Mouse (Mus musculus): ENCODE measurements around the gene Emc6. TPM values are rescaled to one million over a fixed set of nuclear protein-coding genes. Genes with fewer than 3 reads are reported as not detected.

Emc6 gene
- polyA plus RNA-seq, 1 experiment from 2014 or later, result 111 TPM

DNA sequence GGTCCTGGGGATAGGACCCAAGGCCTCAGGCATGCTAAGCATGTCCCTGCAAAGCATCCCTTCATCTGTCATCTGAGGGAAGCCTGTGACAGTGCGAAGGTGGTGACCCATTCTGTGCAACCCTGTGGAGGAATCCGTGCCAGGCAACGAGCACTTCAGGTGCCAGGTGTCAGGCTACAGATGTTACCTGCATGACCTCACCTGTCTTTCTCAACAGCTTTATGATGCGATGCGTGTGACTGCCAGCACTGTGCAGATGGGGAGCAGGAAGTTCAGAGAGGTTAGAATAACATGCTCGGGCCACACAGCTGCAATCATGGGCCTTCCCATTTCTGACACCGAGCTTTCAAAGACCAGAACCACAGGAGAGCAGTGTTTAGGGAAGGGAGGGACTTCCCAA, 28.4 kb upstream of the Emc6 start:
- Histone ChIP-seq H3K9ac (ENCODE audit: low read length) (no peak overlapping the region), H3K36me3 (ENCODE audit: control insufficient read depth, insufficient read depth, low read length) (no peaks in the 10 kb centered on the region), H3K27ac (replicated peaks; ENCODE audit: low read depth, low read length) (no peak overlapping the region), H3K9me3 (ENCODE audit: control insufficient read depth, low read length) (no peaks in the 10 kb centered on the region), H3K4me2 (ENCODE audit: low read depth, severe bottlenecking) (no peak overlapping the region), H3K4me1 (ENCODE audit: control insufficient read depth, insufficient read depth, low read length) (no peaks in the 10 kb centered on the region), H3K27me3 (ENCODE audit: control insufficient read depth, insufficient read depth, low read length) (no peaks in the 10 kb centered on the region), H3K4me3 (ENCODE audit: low read depth, low read length) (no peak overlapping the region)
- WGBS, result 64% methylated on average over 7 of the region's 7 CpGs
- no peak for ATAC-seq (ENCODE audit: insufficient number of reproducible peaks, low FRiP score, low TSS enrichment, low read depth)
- DNase-seq (ENCODE audit: low spot score), result no peak

DNA sequence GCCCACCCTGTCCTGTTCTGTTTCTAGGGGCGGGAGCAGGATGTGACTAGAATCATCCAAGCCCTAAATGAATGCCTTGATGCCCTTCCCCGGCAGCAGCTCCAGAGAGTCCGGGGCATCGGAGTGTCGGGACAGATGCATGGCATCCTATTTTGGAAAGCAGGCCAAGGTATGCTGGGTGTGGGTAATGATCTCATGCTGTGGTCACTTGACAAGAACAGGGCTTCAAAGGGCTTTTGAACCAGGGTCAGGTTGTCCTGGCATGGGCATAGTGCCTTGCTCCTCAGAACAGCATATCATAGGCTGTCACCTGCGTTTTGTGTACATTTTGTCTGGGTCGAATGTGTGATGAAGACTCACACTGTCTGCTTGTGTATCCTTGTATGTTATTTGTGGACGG, 27.1 kb upstream of the Emc6 start:
- H3K27ac ChIP-seq (replicated peaks; ENCODE audit: low read depth, low read length), result no peak overlapping the region
- H3K4me1 ChIP-seq (ENCODE audit: control insufficient read depth, insufficient read depth, low read length), result no peaks in the 10 kb centered on the region
- ATAC-seq (ENCODE audit: insufficient number of reproducible peaks, low FRiP score, low TSS enrichment, low read depth) (no peak), DNase-seq (ENCODE audit: low spot score) (no peak)
- H3K27me3 ChIP-seq (ENCODE audit: control insufficient read depth, insufficient read depth, low read length), result no peaks in the 10 kb centered on the region
- H3K9me3 ChIP-seq (ENCODE audit: control insufficient read depth, low read length), result no peaks in the 10 kb centered on the region
- H3K4me2 ChIP-seq (ENCODE audit: low read depth, severe bottlenecking), result no peak overlapping the region
- H3K4me3 ChIP-seq (ENCODE audit: low read depth, low read length), result no peak overlapping the region
- H3K36me3 ChIP-seq (ENCODE audit: control insufficient read depth, insufficient read depth, low read length), result no peaks in the 10 kb centered on the region
- H3K9ac ChIP-seq (ENCODE audit: low read length), result no peak overlapping the region
- 88% methylated on average over 8 of the region's 8 CpGs for WGBS

DNA sequence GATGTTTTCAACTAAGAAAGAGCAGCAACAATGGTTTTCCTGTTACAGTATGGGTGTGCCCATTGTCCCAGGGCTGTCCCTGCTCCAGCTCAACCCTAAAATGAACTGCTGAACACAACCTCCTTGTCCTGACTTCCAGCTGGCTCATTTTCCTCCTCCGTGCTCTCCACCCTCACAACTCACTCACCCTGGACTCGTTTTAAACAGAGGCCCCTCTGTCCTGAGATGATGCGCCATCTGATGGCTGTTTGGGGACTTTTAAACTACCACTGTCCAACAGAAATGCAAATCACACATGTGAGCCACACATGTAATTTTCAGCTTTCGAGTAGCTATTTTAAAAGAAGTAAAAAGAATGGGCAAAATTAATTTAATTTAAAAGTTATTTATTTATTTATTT, 24.8 kb upstream of the Emc6 start:
- no peak for ATAC-seq (ENCODE audit: insufficient number of reproducible peaks, low FRiP score, low TSS enrichment, low read depth)
- Histone ChIP-seq H3K4me1 (ENCODE audit: control insufficient read depth, insufficient read depth, low read length) (no peaks in the 10 kb centered on the region), H3K27me3 (ENCODE audit: control insufficient read depth, insufficient read depth, low read length) (no peaks in the 10 kb centered on the region), H3K9ac (ENCODE audit: low read length) (no peak overlapping the region), H3K4me2 (ENCODE audit: low read depth, severe bottlenecking) (no peak overlapping the region), H3K27ac (replicated peaks; ENCODE audit: low read depth, low read length) (no peak overlapping the region), H3K4me3 (ENCODE audit: low read depth, low read length) (no peak overlapping the region), H3K36me3 (ENCODE audit: control insufficient read depth, insufficient read depth, low read length) (no peaks in the 10 kb centered on the region), H3K9me3 (ENCODE audit: control insufficient read depth, low read length) (no peaks in the 10 kb centered on the region)
- WGBS, result 36% methylated on average over 4 of the region's 4 CpGs
- DNase-seq (ENCODE audit: low spot score), result no peak

DNA sequence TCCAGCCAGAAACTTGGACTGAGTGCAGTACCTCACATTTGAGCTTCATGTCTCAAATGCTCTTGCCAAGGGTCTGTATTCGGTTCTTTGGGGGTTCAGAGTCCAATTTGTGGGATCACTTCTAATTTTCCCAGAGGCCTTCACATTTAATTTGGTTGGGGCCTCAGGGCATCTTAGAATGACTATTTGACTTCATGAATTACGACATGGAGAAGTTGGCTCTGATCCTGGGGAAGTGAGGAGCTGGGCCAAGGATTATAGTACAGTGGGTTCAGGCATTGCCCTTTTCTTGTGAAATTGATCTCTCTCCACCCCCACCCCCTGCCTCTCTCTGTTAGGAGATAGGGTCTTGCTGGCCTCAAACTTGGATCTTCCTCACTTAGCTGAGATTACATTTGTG, 24.2 kb upstream of the Emc6 start:
- Histone ChIP-seq H3K4me3 (ENCODE audit: low read depth, low read length) (no peak overlapping the region), H3K9ac (ENCODE audit: low read length) (no peak overlapping the region), H3K4me1 (ENCODE audit: control insufficient read depth, insufficient read depth, low read length) (no peaks in the 10 kb centered on the region), H3K9me3 (ENCODE audit: control insufficient read depth, low read length) (no peaks in the 10 kb centered on the region), H3K36me3 (ENCODE audit: control insufficient read depth, insufficient read depth, low read length) (no peaks in the 10 kb centered on the region), H3K27me3 (ENCODE audit: control insufficient read depth, insufficient read depth, low read length) (no peaks in the 10 kb centered on the region), H3K4me2 (ENCODE audit: low read depth, severe bottlenecking) (no peak overlapping the region), H3K27ac (replicated peaks; ENCODE audit: low read depth, low read length) (no peak overlapping the region)
- ATAC-seq (ENCODE audit: insufficient number of reproducible peaks, low FRiP score, low TSS enrichment, low read depth), result no peak
- 82% methylated on average over 2 of the region's 2 CpGs for WGBS
- no peak for DNase-seq (ENCODE audit: low spot score)

DNA sequence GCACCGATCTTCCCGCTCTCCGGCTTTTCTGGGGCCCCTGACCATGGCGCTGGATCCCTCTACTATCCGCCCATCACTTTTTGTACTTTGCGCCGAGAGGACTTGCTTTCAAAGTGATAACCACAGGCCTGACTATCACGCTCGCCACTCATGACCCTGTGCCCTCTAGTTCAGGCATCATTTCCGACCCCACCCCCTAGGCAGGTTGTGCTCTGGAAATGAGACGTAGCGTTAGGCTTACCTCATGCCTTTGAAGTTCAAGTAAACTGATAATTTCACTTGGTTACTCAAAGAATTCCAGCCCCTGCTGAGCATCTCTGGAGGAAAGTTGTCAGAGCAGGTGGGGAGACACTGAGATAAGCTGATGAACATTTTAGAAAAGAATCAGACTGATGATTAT, 23.0 kb upstream of the Emc6 start:
- no peaks in the 10 kb centered on the region for H3K27me3 ChIP-seq (ENCODE audit: control insufficient read depth, insufficient read depth, low read length)
- peak overlapping the region; percentile 76 for H3K4me2 ChIP-seq (ENCODE audit: low read depth, severe bottlenecking)
- no peaks in the 10 kb centered on the region for H3K9me3 ChIP-seq (ENCODE audit: control insufficient read depth, low read length)
- H3K4me3 ChIP-seq (ENCODE audit: low read depth, low read length), result peak overlapping the region; percentile 58
- no peak overlapping the region for H3K27ac ChIP-seq (replicated peaks; ENCODE audit: low read depth, low read length)
- no peaks in the 10 kb centered on the region for H3K36me3 ChIP-seq (ENCODE audit: control insufficient read depth, insufficient read depth, low read length)
- DNase-seq (ENCODE audit: low spot score), result no peak
- 3% methylated on average over 12 of the region's 12 CpGs for WGBS
- H3K4me1 ChIP-seq (ENCODE audit: control insufficient read depth, insufficient read depth, low read length), result no peaks in the 10 kb centered on the region
- peak overlapping the region; percentile 46 for H3K9ac ChIP-seq (ENCODE audit: low read length)
- no peak for ATAC-seq (ENCODE audit: insufficient number of reproducible peaks, low FRiP score, low TSS enrichment, low read depth)

DNA sequence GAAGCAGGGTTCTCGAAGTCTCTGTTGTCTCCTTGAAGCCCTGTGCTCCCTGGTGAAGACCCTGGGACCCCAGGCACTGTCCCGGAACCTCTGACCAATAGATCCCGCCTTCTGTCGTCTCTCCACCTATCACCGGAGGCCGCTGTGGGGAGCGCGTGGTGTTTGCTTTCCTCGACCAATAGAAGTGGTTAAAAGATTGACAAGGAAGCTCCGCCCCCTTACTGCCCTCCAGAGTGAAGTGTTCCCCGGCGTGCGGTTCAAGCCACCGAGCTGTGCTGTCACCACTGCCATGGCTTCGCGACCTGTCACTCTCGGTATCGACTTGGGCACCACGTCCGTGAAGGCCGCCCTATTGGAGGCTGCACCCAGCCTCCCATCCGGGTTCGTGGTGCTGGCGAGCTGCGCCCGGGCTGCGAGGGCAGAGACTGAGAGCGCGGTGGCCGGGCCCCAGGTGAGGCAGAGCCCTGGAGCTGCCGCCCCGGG, 22.4 kb upstream of the Emc6 start, which contains the start of gene Shpk:
TSS of gene Shpk (plus strand) at position 231 of the 483 bp plus-strand sequence.
- H3K4me2 ChIP-seq (ENCODE audit: low read depth, severe bottlenecking), result peak within 1 kb of the TSS; percentile 76
- peak; percentile 97 for ATAC-seq (ENCODE audit: insufficient number of reproducible peaks, low FRiP score, low TSS enrichment, low read depth)
- no peaks in the 10 kb centered on the region for H3K27me3 ChIP-seq (ENCODE audit: control insufficient read depth, insufficient read depth, low read length)
- DNase-seq (ENCODE audit: low spot score), result peak; percentile 94
- peak within 1 kb of the TSS; percentile 64 for H3K9ac ChIP-seq (ENCODE audit: low read length)
- peak within 1 kb of the TSS; percentile 58 for H3K4me3 ChIP-seq (ENCODE audit: low read depth, low read length)
- no peak within 1 kb of the TSS for H3K27ac ChIP-seq (replicated peaks; ENCODE audit: low read depth, low read length)
- H3K36me3 ChIP-seq (ENCODE audit: control insufficient read depth, insufficient read depth, low read length), result no peaks in the 10 kb centered on the region
- H3K4me1 ChIP-seq (ENCODE audit: control insufficient read depth, insufficient read depth, low read length), result no peaks in the 10 kb centered on the region
- H3K9me3 ChIP-seq (ENCODE audit: control insufficient read depth, low read length), result no peaks in the 10 kb centered on the region
- under 1% methylated on average over 32 of the region's 32 CpGs for WGBS

DNA sequence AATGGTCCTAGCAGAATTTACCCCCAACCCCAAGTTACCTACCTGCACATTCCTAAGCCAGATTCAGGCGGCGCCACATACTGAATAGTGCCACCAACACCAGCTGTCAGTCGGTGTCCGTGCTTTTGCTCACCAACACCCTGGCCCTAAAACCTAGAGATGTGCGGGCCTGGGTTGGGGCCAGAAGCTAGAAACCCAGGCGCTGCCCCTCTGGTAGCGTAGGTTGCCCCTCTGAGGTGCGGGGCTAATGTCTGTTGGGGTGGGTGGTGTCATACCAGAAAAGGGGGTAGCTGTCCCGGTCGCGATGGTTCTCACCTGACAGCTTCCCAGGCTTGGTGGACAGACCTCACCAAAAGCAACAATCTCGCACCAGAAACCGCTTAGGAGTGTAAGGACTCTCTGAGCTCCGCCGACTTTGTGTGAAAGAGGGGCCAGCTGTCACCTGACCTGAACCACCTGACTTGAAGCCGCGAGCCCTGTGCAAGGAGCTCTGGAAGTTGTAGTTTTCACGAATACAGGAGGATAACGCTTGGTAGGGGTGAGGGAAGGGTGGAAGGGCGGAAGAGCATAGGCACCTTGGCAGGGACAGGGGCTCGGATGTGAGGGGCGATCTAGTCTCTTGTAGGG, 21.9 kb upstream of the Emc6 start, which contains the start of gene Ctns:
TSS of gene Ctns (minus strand) at position 440 of the 627 bp plus-strand sequence.
- Histone ChIP-seq H3K4me2 (ENCODE audit: low read depth, severe bottlenecking) (peak within 1 kb of the TSS; percentile 76), H3K9me3 (ENCODE audit: control insufficient read depth, low read length) (no peaks in the 10 kb centered on the region), H3K27ac (replicated peaks; ENCODE audit: low read depth, low read length) (no peak within 1 kb of the TSS), H3K4me1 (ENCODE audit: control insufficient read depth, insufficient read depth, low read length) (no peaks in the 10 kb centered on the region), H3K27me3 (ENCODE audit: control insufficient read depth, insufficient read depth, low read length) (no peaks in the 10 kb centered on the region), H3K36me3 (ENCODE audit: control insufficient read depth, insufficient read depth, low read length) (no peaks in the 10 kb centered on the region), H3K9ac (ENCODE audit: low read length) (peak within 1 kb of the TSS; percentile 64), H3K4me3 (ENCODE audit: low read depth, low read length) (peak within 1 kb of the TSS; percentile 58)
- 2% methylated on average over 22 of the region's 22 CpGs for WGBS
- DNase-seq (ENCODE audit: low spot score), result peak; percentile 80
- peak; percentile 95 for ATAC-seq (ENCODE audit: insufficient number of reproducible peaks, low FRiP score, low TSS enrichment, low read depth)

DNA sequence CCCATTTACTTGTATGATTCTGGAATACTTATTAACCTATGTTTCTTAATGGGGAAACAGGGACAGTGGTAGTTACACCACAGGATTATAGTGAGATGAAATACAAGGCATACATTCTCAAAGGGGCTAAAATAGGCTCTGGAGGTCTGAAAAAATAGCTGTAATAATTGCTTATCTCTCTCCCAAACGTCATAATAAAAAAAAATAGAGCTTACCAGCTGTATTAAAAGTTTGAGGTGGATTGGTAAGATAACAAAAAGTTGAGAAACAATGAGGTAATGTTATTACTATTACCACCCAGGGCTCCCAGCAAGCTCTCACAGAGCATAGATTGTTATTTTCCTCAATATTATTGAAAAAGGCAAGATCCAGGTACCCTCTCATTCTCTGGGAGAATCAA, 21.4 kb upstream of the Emc6 start:
- peak overlapping the region; percentile 58 for H3K4me3 ChIP-seq (ENCODE audit: low read depth, low read length)
- ATAC-seq (ENCODE audit: insufficient number of reproducible peaks, low FRiP score, low TSS enrichment, low read depth), result no peak
- no peaks in the 10 kb centered on the region for H3K4me1 ChIP-seq (ENCODE audit: control insufficient read depth, insufficient read depth, low read length)
- 7% methylated on average over 1 of the region's 1 CpGs for WGBS
- no peaks in the 10 kb centered on the region for H3K36me3 ChIP-seq (ENCODE audit: control insufficient read depth, insufficient read depth, low read length)
- H3K27ac ChIP-seq (replicated peaks; ENCODE audit: low read depth, low read length), result no peak overlapping the region
- H3K4me2 ChIP-seq (ENCODE audit: low read depth, severe bottlenecking), result peak overlapping the region; percentile 76
- H3K9me3 ChIP-seq (ENCODE audit: control insufficient read depth, low read length), result no peaks in the 10 kb centered on the region
- no peak for DNase-seq (ENCODE audit: low spot score)
- no peaks in the 10 kb centered on the region for H3K27me3 ChIP-seq (ENCODE audit: control insufficient read depth, insufficient read depth, low read length)
- H3K9ac ChIP-seq (ENCODE audit: low read length), result no peak overlapping the region

DNA sequence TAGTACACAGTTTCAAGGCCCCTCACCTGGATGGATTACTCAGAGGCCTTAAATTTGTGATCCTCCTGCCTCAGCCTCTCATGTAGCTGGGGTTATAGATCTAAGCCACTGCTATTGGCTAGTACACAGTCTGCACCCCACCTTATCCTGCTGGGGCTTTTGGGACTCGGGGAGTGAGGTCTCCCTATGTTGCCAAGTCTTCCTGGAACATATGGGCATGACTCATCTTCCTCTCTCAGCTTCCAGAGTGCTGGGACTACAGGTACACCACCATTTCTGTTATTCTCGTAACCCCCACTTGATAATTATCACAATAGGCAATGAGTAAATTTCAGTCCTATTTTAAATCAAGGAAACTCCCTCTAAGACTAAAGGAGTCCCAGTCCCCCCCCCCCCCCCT, 17.6 kb upstream of the Emc6 start:
- H3K9ac ChIP-seq (ENCODE audit: low read length), result no peak overlapping the region
- no peak overlapping the region for H3K4me3 ChIP-seq (ENCODE audit: low read depth, low read length)
- 82% methylated on average over 2 of the region's 2 CpGs for WGBS
- H3K27ac ChIP-seq (replicated peaks; ENCODE audit: low read depth, low read length), result no peak overlapping the region
- H3K4me2 ChIP-seq (ENCODE audit: low read depth, severe bottlenecking), result no peak overlapping the region
- H3K9me3 ChIP-seq (ENCODE audit: control insufficient read depth, low read length), result no peaks in the 10 kb centered on the region
- H3K27me3 ChIP-seq (ENCODE audit: control insufficient read depth, insufficient read depth, low read length), result no peaks in the 10 kb centered on the region
- no peaks in the 10 kb centered on the region for H3K36me3 ChIP-seq (ENCODE audit: control insufficient read depth, insufficient read depth, low read length)
- ATAC-seq (ENCODE audit: insufficient number of reproducible peaks, low FRiP score, low TSS enrichment, low read depth), result no peak
- no peaks in the 10 kb centered on the region for H3K4me1 ChIP-seq (ENCODE audit: control insufficient read depth, insufficient read depth, low read length)
- DNase-seq (ENCODE audit: low spot score), result no peak
